Mouse (Mus musculus) heart, postnatal 36 days (tissue): ENCODE data around the gene Bglap2. TPM values are rescaled to one million over a fixed set of nuclear protein-coding genes. Genes with fewer than 3 reads are reported as not detected.
A peak's percentile ranks its signal among the peaks of the same experiment; 100 is the strongest.
"Not testable (repeated sequence)": the region's sequence is repeated elsewhere in the genome, so short reads cannot be mapped to it uniquely, and the experiment has no call there.

Experiments
- DNase-seq, 2 experiments: peaks; one replicate each; pipeline ENCODE4 v3.0.0; 2021 to 2022
- intact Hi-C: fragments of 180-260 bp; cut with DNase I; formaldehyde crosslinking; loops from one replicate; pipeline ENCODE4 v1.15.1; 2025
- total RNA-seq, 2 experiments: library from RNA; stranded (reverse); gene quantifications; 2 replicates each; pipeline ENCODE4 v1.2.3; 2021

Gene Bglap2
- not detected for total RNA-seq

- DNase-seq, intact Hi-C loops: not testable (repeated sequence)
These were observed at the start of gene Bglap2 for GRCm38 (mm10) chr3:88378599-88378998. TSS of gene Bglap2 (minus strand) at chr3:88378699.

DNA sequence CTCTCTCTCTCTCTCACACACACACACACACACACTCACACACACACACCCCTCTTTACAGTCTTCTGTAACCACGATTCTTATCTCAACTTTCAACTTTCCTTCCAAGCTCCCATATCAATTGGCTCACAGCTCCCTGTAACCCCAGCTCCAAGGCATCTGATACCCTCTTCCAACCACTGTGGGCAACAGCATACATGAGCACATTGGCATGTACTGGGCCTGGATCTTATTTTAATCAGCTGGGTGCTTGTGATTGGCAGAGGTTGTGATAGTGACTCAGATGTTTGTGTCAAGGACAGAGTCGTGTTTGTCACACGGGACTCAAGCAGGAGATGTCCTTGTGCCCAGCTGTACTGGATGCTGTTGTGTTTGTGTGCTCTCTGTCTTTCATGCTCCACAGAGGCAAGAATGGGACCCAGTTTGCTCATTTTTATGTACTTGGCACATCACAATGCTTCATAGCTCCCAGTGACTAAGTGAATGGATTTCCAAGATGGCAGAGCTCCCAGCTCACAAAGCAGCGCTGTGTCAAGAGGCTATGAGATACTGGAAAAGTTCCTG is 48.9 kb upstream of the Bglap2 start:
- intact Hi-C loops: no loop called here
- no peak for DNase-seq

DNA sequence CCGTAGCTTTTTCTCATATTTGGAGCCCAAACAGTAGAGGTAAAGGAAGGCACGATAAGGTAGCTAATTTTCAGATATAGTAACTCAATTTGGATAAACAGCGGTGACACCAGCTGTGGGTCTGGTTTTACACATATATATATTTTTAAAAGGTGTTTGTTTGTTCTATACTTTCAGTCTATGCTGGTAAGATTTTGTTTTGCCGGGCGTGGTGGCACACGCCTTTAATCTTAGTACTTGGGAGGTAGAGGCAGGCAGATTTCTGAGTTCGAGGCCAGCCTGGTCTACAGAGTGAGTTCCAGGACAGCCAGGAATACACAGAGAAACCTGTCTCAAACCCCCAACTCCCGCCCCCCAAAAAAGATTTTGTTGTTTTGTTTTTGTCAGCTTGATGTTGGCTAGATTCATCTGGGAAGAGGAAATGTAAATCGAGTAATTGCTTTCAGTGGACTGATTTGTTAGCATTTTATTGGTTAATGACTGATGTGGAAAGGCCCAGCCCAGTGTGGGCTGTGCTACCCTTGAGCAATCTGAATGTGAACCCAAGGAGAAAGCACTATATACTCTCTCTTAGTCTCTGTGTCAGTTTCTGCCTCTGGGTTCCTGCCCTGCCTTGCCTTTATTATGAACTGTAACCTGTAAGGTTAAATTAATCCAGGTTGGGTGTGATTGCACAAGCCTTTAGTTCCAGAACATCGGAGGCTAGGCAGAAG is 47.4 kb upstream of the Bglap2 start:
- intact Hi-C loops: loop anchor here (2.0 kb wide), 1 partner anchor 15 kb away; the partner anchor contains the start of gene Pmf1
- no peak for DNase-seq

DNA sequence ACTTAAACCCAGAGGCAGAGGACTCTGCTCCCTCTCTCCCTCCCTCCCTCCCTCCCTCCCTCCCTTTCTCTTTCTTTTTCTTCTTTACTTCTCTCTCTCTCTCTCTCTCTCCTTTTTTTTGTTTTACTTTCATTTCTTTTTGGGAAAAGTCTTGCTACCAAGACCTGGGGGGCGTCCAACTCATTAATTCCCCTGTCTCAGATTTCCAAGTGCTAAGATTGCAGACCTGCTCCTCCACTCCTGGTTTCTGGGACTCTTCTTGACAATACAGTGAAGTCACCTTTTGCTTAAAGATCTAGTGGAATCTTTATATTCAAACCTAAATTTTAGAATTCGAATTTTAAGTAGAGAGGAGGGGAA is 46.8 kb upstream of the Bglap2 start:
- no peak for DNase-seq
- intact Hi-C loops: loop anchor here (2.0 kb wide), 1 partner anchor 15 kb away; the partner anchor contains the start of gene Pmf1

DNA sequence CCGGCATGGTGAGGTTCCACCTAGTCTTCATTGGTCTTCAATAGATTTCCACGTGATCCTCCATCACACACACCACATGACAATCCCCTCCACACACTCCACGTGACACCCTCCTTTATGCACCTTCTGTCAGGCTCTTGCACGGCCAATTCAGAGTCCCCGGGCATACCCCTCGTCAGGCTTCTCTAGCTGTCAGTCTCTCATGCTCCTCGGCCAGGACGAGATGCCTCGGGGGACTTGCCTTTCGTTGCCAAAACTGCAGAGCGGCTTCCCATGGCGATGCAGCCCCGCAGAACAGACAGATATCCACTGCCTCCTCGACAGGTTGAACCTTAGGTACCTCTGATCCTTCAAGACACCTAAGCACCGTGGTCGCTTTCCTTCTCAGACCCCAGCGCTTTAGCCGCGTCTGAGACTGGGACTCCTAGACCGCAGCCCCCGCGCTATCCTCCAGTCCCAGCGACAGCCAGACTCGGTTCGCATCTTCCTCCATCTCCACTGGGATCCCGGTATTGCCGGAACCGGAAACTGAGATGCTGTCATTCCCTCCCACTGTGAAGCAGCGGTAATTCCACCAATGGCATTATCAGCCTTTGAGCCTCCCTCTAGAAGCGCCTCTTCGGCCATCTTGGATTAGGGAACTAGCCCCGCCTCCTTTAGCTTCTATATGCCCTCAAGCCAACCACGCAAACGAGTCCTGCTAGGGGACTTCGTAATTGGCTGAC is 46.3 kb upstream of the Bglap2 start, which contains the start of gene Slc25a44:
Gene Slc25a44, minus strand, starts transcription at position 535 of the 725 bp plus-strand sequence.
- peak; percentile 93 to 96 for DNase-seq
- intact Hi-C loops: loop anchor here (2.0 kb wide), 1 partner anchor 14 kb away; the partner anchor contains the start of gene Pmf1

GRCm38 (mm10) chr3:88422020-88422720 is 43.7 kb upstream of the Bglap2 start:
- intact Hi-C loops: no loop called here
- no peak for DNase-seq

DNA sequence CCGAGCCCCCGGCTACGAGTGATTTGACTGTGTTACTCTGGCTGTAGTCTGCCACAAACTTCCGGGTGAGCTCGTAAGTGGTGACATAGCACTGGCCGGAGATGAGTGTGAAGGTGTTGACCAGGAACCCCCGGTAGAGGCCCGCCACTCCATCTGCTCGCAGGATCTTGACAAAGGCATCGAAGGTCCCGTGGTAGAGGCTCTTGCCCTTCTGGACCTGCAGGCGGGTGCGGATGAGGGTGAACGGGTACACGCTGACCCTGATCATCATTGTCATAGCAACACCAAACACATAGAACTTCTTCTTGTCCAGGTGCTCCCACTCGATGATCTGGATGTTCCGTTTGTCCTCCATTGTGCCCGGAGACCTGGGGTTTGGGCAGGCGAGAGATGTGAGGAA is 42.3 kb upstream of the Bglap2 start:
- intact Hi-C loops: no loop called here

DNA sequence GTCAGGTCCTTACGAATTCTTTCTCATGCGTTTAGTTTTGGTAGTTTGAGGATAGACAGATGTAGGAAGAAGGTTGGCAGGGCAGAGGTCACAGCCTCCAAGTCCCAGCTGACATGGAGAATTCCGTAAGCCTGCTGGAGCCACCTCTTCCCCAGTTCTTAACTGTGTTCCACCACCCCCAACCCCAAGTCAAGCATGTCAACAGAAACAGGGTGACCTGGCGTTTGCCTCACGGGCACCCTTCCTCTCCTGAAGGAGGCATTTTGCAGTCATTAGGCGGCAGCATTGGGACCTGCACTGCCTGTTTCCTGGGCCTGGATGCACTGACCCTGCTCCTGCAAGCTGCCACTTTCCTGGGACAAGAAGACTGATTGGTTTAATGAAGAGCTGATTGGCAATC is 39.5 kb upstream of the Bglap2 start:
- DNase-seq: no peak
- intact Hi-C loops: no loop called here

More for the DNA sequence above, 42.3 kb upstream of the Bglap2 start:
- no peak for DNase-seq

DNA sequence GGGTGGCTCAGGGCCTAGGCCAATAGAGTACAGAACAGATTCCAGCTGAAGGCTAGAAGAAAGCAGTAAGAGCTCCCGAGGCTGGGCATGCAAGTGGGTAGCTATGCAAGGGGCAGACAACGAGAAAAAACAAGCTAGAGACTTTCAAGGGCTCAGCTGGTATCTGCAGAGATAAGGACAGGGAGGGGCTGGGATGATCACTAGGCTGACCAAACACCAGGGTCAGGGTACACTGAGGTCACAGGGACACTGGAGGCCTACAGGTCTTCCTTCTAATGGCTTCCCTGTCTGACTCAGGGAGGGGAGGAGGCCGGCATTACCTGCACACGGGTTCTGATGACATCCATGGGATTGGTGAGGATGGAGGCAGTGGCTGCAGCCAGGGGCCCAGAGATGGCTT is 37.2 kb upstream of the Bglap2 start:
- intact Hi-C loops: no loop called here
- no peak for DNase-seq

- DNase-seq: no peak
- intact Hi-C loops: no loop called here
These were observed 34.1 kb upstream of the Bglap2 start for GRCm38 (mm10) chr3:88412636-88413035.

DNA sequence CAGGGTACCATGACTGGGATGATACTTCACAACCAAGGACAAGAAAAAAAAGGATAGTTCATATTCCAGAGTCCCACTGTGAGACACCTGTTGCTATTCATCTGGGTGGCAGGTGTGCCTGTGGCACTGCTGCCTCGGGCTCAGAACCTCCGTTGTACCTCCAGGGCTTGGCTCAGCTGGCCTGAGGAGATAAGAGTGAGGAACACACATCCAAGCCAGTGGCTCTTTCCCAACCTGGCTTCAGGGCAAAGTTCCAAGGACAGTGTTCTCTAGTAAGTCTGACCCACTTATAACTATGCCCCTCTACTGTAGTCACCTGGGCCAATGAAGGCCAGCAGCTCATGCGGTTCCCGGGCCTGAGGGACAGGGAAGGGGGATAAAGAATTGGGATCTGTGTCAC is 33.2 kb upstream of the Bglap2 start:
- peak in 1 of 2 experiments; percentile 24 for DNase-seq
- intact Hi-C loops: loop anchor here (2.0 kb wide), 1 partner anchor 13 kb away; the partner anchor contains the start of gene Slc25a44

DNA sequence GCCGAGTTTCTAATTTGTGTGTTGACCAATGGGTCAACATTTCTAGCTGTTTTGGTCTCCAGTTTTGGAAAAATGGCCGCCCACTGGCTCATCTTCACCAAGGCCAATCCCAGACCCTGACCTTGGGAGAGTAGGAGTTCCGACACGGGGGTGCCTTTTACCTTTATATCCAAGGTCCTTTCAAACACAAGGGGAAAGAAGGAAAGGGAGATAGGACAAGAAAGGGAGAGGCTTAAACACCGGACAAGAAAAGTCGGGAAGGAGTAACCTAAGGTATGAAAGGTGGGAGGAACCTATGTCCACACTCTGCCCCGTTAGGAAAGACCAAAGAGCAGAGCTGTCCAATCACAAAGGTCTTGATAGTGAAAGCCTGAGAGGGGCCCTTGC is 32.1 kb upstream of the Bglap2 start:
- intact Hi-C loops: loop anchor here (2.0 kb wide), 1 partner anchor 14 kb away; the partner anchor contains the start of gene Slc25a44
- DNase-seq: no peak

GRCm38 (mm10) chr3:88409741-88410644 is 31.5 kb upstream of the Bglap2 start, which contains the start of gene Pmf1:
TSS of gene Pmf1 (minus strand) at chr3:88410331.
- DNase-seq: peak; percentile 92 to 95
- intact Hi-C loops: loop anchor here (2.0 kb wide), 2 partner anchors 15 to 67 kb away; partner anchors contain the start of gene Slc25a44

DNA sequence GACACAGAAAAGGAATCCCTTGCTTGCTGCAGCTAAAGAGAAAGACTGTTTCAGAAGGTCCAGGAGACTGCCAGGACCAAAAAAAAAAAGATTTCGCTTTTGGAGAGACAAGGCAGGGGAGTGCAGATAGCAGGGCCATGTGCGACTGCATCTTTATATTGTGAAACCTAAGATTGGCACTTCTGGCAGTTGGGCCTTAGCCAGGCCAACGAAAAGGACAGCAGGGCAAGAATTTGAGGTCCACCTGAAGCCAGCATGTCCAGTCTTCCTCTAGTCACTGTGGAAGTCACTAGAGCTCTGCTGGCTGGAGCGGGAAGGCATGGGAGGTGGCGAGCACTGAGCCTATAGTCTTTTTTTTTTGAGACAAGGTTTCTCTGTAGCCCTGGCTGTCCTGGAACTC is 30.5 kb upstream of the Bglap2 start:
- DNase-seq: no peak
- intact Hi-C loops: loop anchor here (2.0 kb wide), 1 partner anchor 68 kb away; no protein-coding TSS in a partner anchor

GRCm38 (mm10) chr3:88407529-88407928 is 29.0 kb upstream of the Bglap2 start:
- DNase-seq: no peak
- intact Hi-C loops: loop anchor here (1.0 to 2.0 kb wide), 2 partner anchors 60 to 119 kb away; no protein-coding TSS in a partner anchor

DNA sequence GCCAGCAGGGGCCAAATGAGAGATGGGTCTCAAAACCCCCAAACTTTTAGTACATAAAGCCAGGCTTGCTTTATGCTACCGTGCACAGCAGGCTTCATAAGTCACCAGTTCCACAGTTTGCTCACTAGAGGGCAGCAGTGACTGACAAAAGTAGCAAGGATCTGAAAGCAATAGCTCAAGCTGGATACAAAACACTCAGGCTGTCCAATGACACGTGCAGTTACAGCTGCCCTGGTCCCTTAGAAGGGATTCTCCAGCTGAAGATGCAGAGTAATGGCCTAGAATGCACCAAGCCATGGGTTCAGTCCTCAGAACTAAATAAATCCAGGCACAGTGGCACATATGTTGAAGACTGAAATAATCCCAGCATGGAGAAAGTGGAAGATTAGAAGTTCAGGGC is 28.6 kb upstream of the Bglap2 start:
- DNase-seq: peak; percentile 59 to 65
- intact Hi-C loops: loop anchor here (1.0 to 2.0 kb wide), 2 partner anchors 60 to 120 kb away; no protein-coding TSS in a partner anchor

- intact Hi-C loops: no loop called here
- DNase-seq: no peak
These were observed 25.2 kb upstream of the Bglap2 start for GRCm38 (mm10) chr3:88403522-88404230.

GRCm38 (mm10) chr3:88398666-88399065 is 20.2 kb upstream of the Bglap2 start:
- DNase-seq: no peak
- intact Hi-C loops: no loop called here

DNA sequence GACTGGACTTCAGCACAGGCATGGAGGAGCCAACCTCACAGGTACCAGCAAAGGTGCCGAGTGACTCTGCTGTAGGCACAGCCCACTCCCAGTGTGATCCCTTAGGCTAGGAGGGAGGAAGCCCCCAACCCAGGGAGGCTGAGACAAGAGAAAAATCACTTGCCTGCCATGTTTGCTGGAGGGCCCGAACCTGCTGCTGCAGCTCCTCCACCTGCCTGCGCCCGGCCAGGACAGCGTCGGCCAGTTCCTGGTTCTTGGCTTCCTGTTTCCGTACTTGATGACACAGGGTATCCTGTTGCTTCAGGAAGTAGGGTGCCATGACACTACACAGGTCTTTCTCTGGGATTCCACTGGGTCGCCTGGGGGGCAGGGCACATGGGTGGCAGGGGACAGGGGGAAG is 17.2 kb upstream of the Bglap2 start:
- intact Hi-C loops: no loop called here
- no peak for DNase-seq
